Mouse (Mus musculus): ENCODE results near the gene Sh3bp5.

DNA sequence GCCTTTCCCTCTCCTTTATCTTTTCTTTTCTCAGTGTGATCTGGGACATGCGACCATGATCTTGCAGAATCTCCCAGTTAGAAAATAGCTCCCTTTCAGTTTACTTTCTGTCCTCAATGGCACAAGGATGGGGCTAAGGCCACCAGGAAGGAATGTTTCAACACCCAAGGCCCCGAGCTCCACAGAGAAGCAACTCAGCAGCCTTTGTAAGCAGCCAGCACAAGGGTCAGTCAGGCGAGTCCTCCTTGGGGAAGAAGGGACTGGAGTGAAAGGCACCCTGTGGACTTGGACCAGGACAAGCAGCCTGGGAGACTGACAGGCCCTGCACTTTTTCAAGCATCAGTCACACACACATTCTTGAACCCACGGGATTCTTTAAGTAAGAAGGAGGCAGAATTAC lies 16.6 kb downstream of the Sh3bp5 start:
- no peak for TF ChIP-seq POLR2A (IDR thresholded peaks at IDR 0.05; ENCODE audit: borderline replicate concordance, insufficient read depth, low read length)
- no peak for TF ChIP-seq CTCF (IDR thresholded peaks at IDR 0.05; ENCODE audit: borderline replicate concordance, insufficient read depth, low read depth, low read length)

Data from cerebellum, adult 2 months (tissue).